Mouse (Mus musculus): ENCODE results near the gene Glo1.

DNA sequence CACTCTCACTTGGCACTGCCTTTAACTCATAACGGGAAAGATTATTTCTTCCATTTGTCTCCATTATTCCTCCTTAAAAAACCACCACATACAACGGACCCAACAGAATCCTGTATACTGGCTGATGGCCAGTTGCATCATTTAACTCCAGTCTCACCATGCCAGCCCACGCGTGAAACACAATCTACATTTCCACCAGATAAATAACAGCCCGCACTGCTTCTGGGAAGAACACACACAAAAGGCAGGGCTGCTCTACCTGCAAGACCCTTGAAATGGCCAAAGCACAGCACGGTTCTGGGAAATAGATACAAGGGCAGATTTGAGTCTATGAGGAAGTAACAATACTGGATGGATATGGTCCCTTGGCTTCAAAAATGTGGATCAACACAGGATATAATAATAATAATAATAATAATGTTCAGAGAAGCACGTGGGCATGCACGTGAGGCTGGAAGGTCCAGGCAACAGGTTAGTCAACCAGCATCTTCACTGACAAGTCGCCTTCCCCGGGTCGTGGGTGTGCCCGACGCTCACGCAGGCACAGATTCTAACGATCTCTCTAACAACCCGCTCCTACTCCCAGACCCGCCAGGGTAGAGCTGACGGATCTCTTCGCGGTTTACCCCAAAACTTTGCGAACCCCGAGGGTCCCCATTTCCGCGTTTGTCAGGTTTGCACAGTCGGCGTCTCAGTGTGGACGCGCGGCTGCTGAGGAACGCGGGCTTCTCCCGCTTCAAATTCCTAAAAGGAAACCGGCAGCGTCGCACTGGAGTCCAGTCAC lies 51.4 kb downstream of the Glo1 start:
- no peak for TF ChIP-seq CTCF (IDR thresholded peaks at IDR 0.05; ENCODE audit: control insufficient read depth, insufficient read depth, low read length)
- no peak for TF ChIP-seq POLR2A (IDR thresholded peaks at IDR 0.05; ENCODE audit: borderline replicate concordance, control insufficient read depth, low read depth, low read length)

Measured in bone marrow, adult 2 months (tissue).